Mouse (Mus musculus) lung, embryonic 15.5 days (tissue): ENCODE data around the gene Gm32717. TPM values are rescaled to one million over a fixed set of nuclear protein-coding genes. Genes with fewer than 3 reads are reported as not detected.
"Not testable (repeated sequence)": the region's sequence is repeated elsewhere in the genome, so short reads cannot be mapped to it uniquely, and the experiment has no call there.

Experiments used
- ATAC-seq: fragments of 200-750 bp; cut with Nextera tagmentation; 2 replicates; pipeline ENCODE4 v1.8.0; 2017; ENCODE audit warnings: moderate number of reproducible peaks, borderline replicate concordance; ENCODE audit not compliant: low FRiP score, low TSS enrichment; ENCODE audit errors: extremely low read depth
- H3K27ac ChIP-seq: fragments of 300-500 bp; sonication (generic); 2 replicates; pipeline ENCODE4 v1.5.1; 2015; ENCODE audit warnings: moderate library complexity, mild to moderate bottlenecking, inconsistent platforms
- H3K27me3 ChIP-seq: fragments of 300-500 bp; sonication (generic); 2 replicates; pipeline ENCODE4 v1.6.1; 2015; ENCODE audit warnings: inconsistent platforms
- H3K36me3 ChIP-seq: fragments of 300-500 bp; sonication (generic); 2 replicates; pipeline ENCODE4 v1.6.1; 2015; ENCODE audit warnings: inconsistent platforms
- H3K4me1 ChIP-seq: fragments of 300-500 bp; sonication (generic); 2 replicates; pipeline ENCODE4 v1.6.1; 2015; ENCODE audit warnings: inconsistent platforms
- H3K4me2 ChIP-seq: fragments of 300-500 bp; sonication (generic); 2 replicates; pipeline ENCODE4 v1.6.1; 2015; ENCODE audit warnings: inconsistent platforms, mild to moderate bottlenecking, moderate library complexity
- H3K4me3 ChIP-seq: fragments of 300-500 bp; sonication (generic); 2 replicates; pipeline ENCODE4 v1.5.1; 2015; ENCODE audit warnings: mild to moderate bottlenecking, inconsistent platforms
- H3K9ac ChIP-seq: fragments of 300-500 bp; sonication (generic); 2 replicates; pipeline ENCODE4 v1.6.1; 2015; ENCODE audit warnings: inconsistent platforms
- H3K9me3 ChIP-seq: fragments of 300-500 bp; sonication (generic); 2 replicates; pipeline ENCODE4 v1.6.1; 2016; ENCODE audit warnings: inconsistent platforms
- WGBS: fragments of 180-500 bp; shearing (Covaris S2); methylation state at CpG from one replicate; pipeline ENCODE4 v1.1.7; 2015; 5-methylcytosine and 5-hydroxymethylcytosine counted together
- polyA plus RNA-seq: library from polyadenylated mRNA; unstranded; fragments of >200 nt; fragmentation: Nextera tagmentation; extraction: Ambion mirVana; gene quantifications from 2 replicates; pipeline ENCODE4 v1.2.1, GENCODE M21; 2015

Gene Gm32717
- polyA plus RNA-seq, 1 experiment from 2014 or later: not detected

GRCm38 (mm10) chr10:118204642-118205041 lies 35.9 kb downstream of the Gm32717 start, which contains the start of gene Il22:
Gene Il22 (plus strand): TSS chr10:118204942.
- no peaks in the 10 kb centered on the region for H3K27me3 ChIP-seq
- H3K9ac ChIP-seq: no peak within 1 kb of the TSS
- WGBS: 81% methylated on average over 4 of the region's 4 CpGs
- H3K36me3 ChIP-seq: no peaks in the 10 kb centered on the region
- no peaks in the 10 kb centered on the region for H3K4me1 ChIP-seq
- H3K4me3 ChIP-seq: no peak within 1 kb of the TSS
- H3K27ac ChIP-seq: no peak within 1 kb of the TSS
- H3K4me2 ChIP-seq: no peak within 1 kb of the TSS
- ATAC-seq: no peak
- no peaks in the 10 kb centered on the region for H3K9me3 ChIP-seq

GRCm38 (mm10) chr10:118195150-118195549 lies 45.4 kb downstream of the Gm32717 start:
- not testable (repeated sequence) for H3K9me3 ChIP-seq, H3K4me3 ChIP-seq, H3K9ac ChIP-seq, H3K27me3 ChIP-seq, H3K4me2 ChIP-seq, H3K27ac ChIP-seq, H3K4me1 ChIP-seq, H3K36me3 ChIP-seq
- ATAC-seq: 0 out of 2 replicates have a peak, but pooled peaks have one; percentile 27
- WGBS: 21% methylated on average over 3 of the region's 3 CpGs

Other genes starting within 250 kb of the Gm32717 start
- gene Mdm1, start 99.0 kb downstream of the Gm32717 start, polyA plus RNA-seq: 36.6 and 40.3 TPM in 2 replicates
- not detected in 2 replicates for gene Il22, start 35.8 kb downstream of the Gm32717 start, polyA plus RNA-seq
- gene Gm32802, start 17.9 kb upstream of the Gm32717 start, polyA plus RNA-seq: not detected in 2 replicates
- gene Iltifb, start 54.3 kb upstream of the Gm32717 start, polyA plus RNA-seq: not detected in 2 replicates
- 0.09 TPM in 1 of 2 replicates, not detected in the other for gene Gm9040, start 86.2 kb upstream of the Gm32717 start, polyA plus RNA-seq
- 0.09 TPM in 1 of 2 replicates, not detected in the other for gene Gm9044, start 91.6 kb upstream of the Gm32717 start, polyA plus RNA-seq
- not detected in 2 replicates for gene Gm9045, start 97.1 kb upstream of the Gm32717 start, polyA plus RNA-seq
- gene Gm9046, start 102.5 kb upstream of the Gm32717 start, polyA plus RNA-seq: not detected in 2 replicates
- gene Gm9048, start 107.9 kb upstream of the Gm32717 start, polyA plus RNA-seq: not detected in 2 replicates
- gene Gm9049, start 113.3 kb upstream of the Gm32717 start, polyA plus RNA-seq: not detected in 2 replicates
- not detected in 2 replicates for gene Ifng, start 200.3 kb upstream of the Gm32717 start, polyA plus RNA-seq